Mouse (Mus musculus) spleen, adult 2 months (tissue): ENCODE results near the gene Auh. TPM values are rescaled to one million over a fixed set of nuclear protein-coding genes. Genes with fewer than 3 reads are reported as not detected.

ENCODE experiments used
- DNase-seq, 2 experiments: peaks; one replicate each; pipeline versions ENCODE4 v3.0.0 to v3.0.0-alpha.2; 2012 to 2021; ENCODE audit warnings: low spot score in 2 of 2, low read depth in 1 of 2
- H3K27ac ChIP-seq: fragments of 200-500 bp; 2 replicates; pipeline ENCODE4 v1.5.1; 2012; ENCODE audit warnings: low read length, inconsistent platforms; ENCODE audit not compliant: insufficient read depth
- H3K27me3 ChIP-seq: fragments of 200-500 bp; 2 replicates; pipeline ENCODE4 v1.6.1; 2012; ENCODE audit warnings: mild to moderate bottlenecking, moderate library complexity, low read length, inconsistent platforms; ENCODE audit not compliant: control insufficient read depth, insufficient read depth
- H3K36me3 ChIP-seq: fragments of 200-500 bp; 2 replicates; pipeline ENCODE4 v1.6.1; 2012; ENCODE audit warnings: mild to moderate bottlenecking, low read length, inconsistent platforms; ENCODE audit not compliant: control insufficient read depth, insufficient read depth
- H3K4me1 ChIP-seq: fragments of 200-500 bp; 2 replicates; pipeline ENCODE4 v1.6.1; 2011; ENCODE audit warnings: inconsistent platforms; ENCODE audit not compliant: control insufficient read depth, insufficient read depth, insufficient read length
- H3K4me3 ChIP-seq: fragments of 200-500 bp; 2 replicates; pipeline ENCODE4 v1.5.1; 2011; ENCODE audit warnings: mild to moderate bottlenecking, inconsistent platforms; ENCODE audit not compliant: insufficient read depth, insufficient read length; ENCODE audit errors: extremely low read depth
- CTCF ChIP-seq: fragments of 200-500 bp; IDR thresholded peaks from 2 replicates; pipeline ENCODE4 v1.5.1; 2011; ENCODE audit warnings: mild to moderate bottlenecking, inconsistent platforms; ENCODE audit not compliant: insufficient read depth, insufficient read length, insufficient replicate concordance; ENCODE audit errors: extremely low read depth
- POLR2A ChIP-seq: fragments of 200-500 bp; IDR thresholded peaks from 2 replicates; pipeline ENCODE4 v1.6.1; 2011; ENCODE audit warnings: low read depth, low read length, inconsistent platforms
- WGBS: fragments of 180-500 bp; shearing (Covaris S2); methylation state at CpG from one replicate; pipeline ENCODE4 v1.1.7; 2018; 5-methylcytosine and 5-hydroxymethylcytosine counted together
- polyA plus RNA-seq: library from polyadenylated mRNA; depleted of rRNA; stranded (reverse); fragments of >200 nt; gene quantifications from 2 replicates; pipeline ENCODE4 v1.2.3, GENCODE M21; 2012

The Auh gene
- polyA plus RNA-seq, 1 experiment: 15.0 TPM

- DNase-seq: no peak
- 55% methylated on average over 7 of the region's 7 CpGs for WGBS
- no peak overlapping the region for H3K27ac ChIP-seq
- H3K36me3 ChIP-seq: peaks cover 16% of the 10 kb centered on the region
- H3K4me3 ChIP-seq: no peak overlapping the region
- TF ChIP-seq CTCF (no peak), POLR2A (no peak)
- H3K4me1 ChIP-seq: peaks cover 2% of the 10 kb centered on the region; the same call in 1 of the 2 replicates
- H3K27me3 ChIP-seq: no peaks in the 10 kb centered on the region
Observed at GRCm38 (mm10) chr13:52913926-52914325, 15.6 kb downstream of the Auh start.

- H3K4me1 ChIP-seq: peaks cover 2% of the 10 kb centered on the region; the same call in 1 of the 2 replicates
- H3K36me3 ChIP-seq: peaks cover 14% of the 10 kb centered on the region
- no peak overlapping the region for H3K27ac ChIP-seq
- no peak overlapping the region for H3K4me3 ChIP-seq
- DNase-seq: no peak
- no peak for TF ChIP-seq POLR2A
- TF ChIP-seq CTCF: no peak
- H3K27me3 ChIP-seq: no peaks in the 10 kb centered on the region
- 86% methylated on average over 8 of the region's 8 CpGs for WGBS
Observed at GRCm38 (mm10) chr13:52912495-52912894, 17.0 kb downstream of the Auh start.

- Histone ChIP-seq H3K27me3 (no peaks in the 10 kb centered on the region), H3K36me3 (peaks cover 17% of the 10 kb centered on the region), H3K27ac (no peak overlapping the region), H3K4me1 (peaks cover 2% of the 10 kb centered on the region; the same call in 1 of the 2 replicates), H3K4me3 (no peak overlapping the region)
- TF ChIP-seq POLR2A: no peak
- no peak for TF ChIP-seq CTCF
- WGBS: 98% methylated on average over 4 of the region's 4 CpGs
- DNase-seq: no peak
Observed at GRCm38 (mm10) chr13:52911259-52911658, 18.2 kb downstream of the Auh start.

GRCm38 (mm10) chr13:52906296-52906695 is 23.2 kb downstream of the Auh start:
- WGBS: 94% methylated on average over 11 of the region's 11 CpGs
- Histone ChIP-seq H3K4me3 (no peak overlapping the region), H3K36me3 (peaks cover 8% of the 10 kb centered on the region)

DNA sequence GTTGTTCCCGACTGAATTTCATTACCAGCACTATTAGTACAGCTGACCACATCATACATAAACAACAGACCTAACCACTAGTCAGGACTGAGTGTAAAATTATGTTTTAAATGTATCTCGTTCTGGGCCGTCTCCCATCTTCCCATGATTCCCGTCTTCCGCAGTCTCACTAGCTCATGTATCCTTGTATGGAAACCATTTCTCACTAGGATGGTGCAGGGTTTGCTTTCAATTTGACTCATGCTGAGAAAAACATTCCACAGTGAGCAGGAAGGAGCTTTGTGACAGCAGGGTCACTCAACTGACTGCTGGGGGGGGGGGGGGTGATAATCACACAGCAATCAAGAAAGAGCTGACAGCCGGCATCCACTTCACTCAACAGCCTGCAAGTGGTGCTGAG is 25.3 kb downstream of the Auh start:
- no peaks in the 10 kb centered on the region for H3K4me1 ChIP-seq
- no peak for TF ChIP-seq POLR2A
- no peak for TF ChIP-seq CTCF
- 65% methylated on average over 6 of the region's 6 CpGs for WGBS
- H3K27me3 ChIP-seq: no peaks in the 10 kb centered on the region
- no peak overlapping the region for H3K4me3 ChIP-seq
- no peak overlapping the region for H3K27ac ChIP-seq
- DNase-seq: no peak
- H3K36me3 ChIP-seq: peaks cover 3% of the 10 kb centered on the region

More at GRCm38 (mm10) chr13:52906296-52906695, 23.2 kb downstream of the Auh start:
- DNase-seq: no peak
- no peaks in the 10 kb centered on the region for H3K27me3 ChIP-seq
- no peaks in the 10 kb centered on the region for H3K4me1 ChIP-seq
- no peak overlapping the region for H3K27ac ChIP-seq
- TF ChIP-seq CTCF (no peak), POLR2A (no peak)

DNA sequence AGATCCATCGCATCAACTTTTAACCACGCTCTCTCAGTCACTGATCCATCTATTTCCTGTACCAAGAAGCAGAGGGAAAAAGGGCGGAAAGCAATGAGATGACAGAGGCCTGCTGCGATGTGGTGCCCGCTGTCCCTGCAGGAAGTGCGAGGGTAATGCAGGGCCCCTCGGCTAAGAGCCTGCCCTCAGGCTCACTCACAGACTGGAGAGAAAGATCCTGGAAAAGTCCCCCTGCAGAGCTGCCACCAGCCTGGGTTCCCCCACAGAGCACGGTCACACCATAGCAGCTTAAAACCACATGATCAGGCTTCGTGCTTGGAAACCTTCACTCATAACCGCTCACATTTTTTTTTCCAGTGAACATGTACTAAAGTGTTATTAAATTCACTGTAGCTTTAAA is 25.7 kb downstream of the Auh start:
- H3K27me3 ChIP-seq: no peaks in the 10 kb centered on the region
- TF ChIP-seq CTCF (no peak), POLR2A (no peak)
- peak overlapping the region; percentile 29; the same call in 1 of the 2 replicates for H3K27ac ChIP-seq
- no peaks in the 10 kb centered on the region for H3K4me1 ChIP-seq
- whole genome bisulfite sequencing: 56% methylated on average over 10 of the region's 10 CpGs
- peaks cover 3% of the 10 kb centered on the region for H3K36me3 ChIP-seq
- no peak overlapping the region for H3K4me3 ChIP-seq
- DNase-seq: no peak

DNA sequence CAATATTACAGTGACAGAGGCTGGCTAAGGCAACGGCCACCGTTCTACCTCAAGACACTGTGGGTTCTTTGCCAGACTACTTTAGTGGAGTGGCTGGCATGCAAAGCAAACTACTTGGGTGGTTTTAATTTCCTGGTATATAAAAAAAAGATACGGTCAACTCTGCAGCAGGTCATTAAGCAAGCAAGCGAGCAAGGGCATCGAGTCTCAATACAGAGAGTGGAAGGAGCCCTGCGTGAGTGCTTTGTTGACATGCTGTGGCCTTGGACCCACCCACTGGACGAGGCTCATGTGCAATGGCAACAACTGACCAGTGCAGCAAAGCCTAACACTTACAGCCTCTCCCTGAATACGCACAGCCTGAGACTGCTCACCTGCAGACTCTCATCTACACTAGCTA is 27.0 kb downstream of the Auh start:
- TF ChIP-seq CTCF: no peak
- TF ChIP-seq POLR2A: no peak
- WGBS: 92% methylated on average over 8 of the region's 8 CpGs
- no peak for DNase-seq

DNA sequence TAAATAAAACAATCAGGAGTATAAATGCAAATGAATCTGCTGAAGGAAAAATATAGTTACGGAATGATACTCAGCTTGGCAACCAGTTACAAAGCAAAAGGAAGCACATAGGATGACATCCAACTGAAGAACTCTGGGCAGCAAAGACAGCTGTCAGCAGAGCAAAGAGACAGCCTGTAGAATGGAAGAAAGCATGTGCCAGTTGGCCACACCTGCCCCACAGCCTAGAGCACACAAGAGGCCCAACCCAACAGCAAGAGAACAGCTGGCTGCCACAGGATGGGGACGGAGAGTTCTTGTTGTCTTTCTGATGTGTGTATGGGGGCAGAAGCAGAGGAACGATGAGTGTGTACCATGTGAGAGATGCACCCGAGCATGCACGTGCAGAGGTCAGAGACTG is 29.8 kb downstream of the Auh start:
- Histone ChIP-seq H3K27ac (no peak overlapping the region), H3K4me1 (no peaks in the 10 kb centered on the region), H3K4me3 (no peak overlapping the region), H3K27me3 (no peaks in the 10 kb centered on the region), H3K36me3 (peaks cover 13% of the 10 kb centered on the region)
- DNase-seq: no peak
- no peak for TF ChIP-seq POLR2A
- no peak for TF ChIP-seq CTCF
- WGBS: 71% methylated on average over 5 of the region's 5 CpGs

More for the DNA sequence above, 27.0 kb downstream of the Auh start:
- no peaks in the 10 kb centered on the region for H3K27me3 ChIP-seq
- peaks cover 7% of the 10 kb centered on the region for H3K36me3 ChIP-seq
- no peak overlapping the region for H3K27ac ChIP-seq
- H3K4me3 ChIP-seq: no peak overlapping the region
- no peaks in the 10 kb centered on the region for H3K4me1 ChIP-seq
